Mouse (Mus musculus): ENCODE results near the gene 4932414N04Rik. TPM values are rescaled to one million over a fixed set of nuclear protein-coding genes. Genes with fewer than 3 reads are reported as not detected.

Gene 4932414N04Rik
- polyA plus RNA-seq (2012), result 0.05 TPM in 1 of 2 replicates, not detected in the other

GRCm38 (mm10) chr2:68656186-68656585 is at the start of gene 4932414N04Rik:
Gene 4932414N04Rik, plus strand, starts transcription at chr2:68656486.

Other genes with a start within 250 kb of the 4932414N04Rik start
- gene Stk39, start 184.2 kb upstream of the 4932414N04Rik start, polyA plus RNA-seq (2012), result 2.4 and 3.5 TPM in 2 replicates
- gene 4933409G03Rik, start 74.1 kb upstream of the 4932414N04Rik start, polyA plus RNA-seq (2012), result not detected in 2 replicates
- 20.6 and 21.9 TPM in 2 replicates for gene Cers6, start 205.0 kb downstream of the 4932414N04Rik start, polyA plus RNA-seq (2012)